Mouse (Mus musculus) heart, postnatal 36 days (tissue): ENCODE results near the gene Bglap. TPM values are rescaled to one million over a fixed set of nuclear protein-coding genes. Genes with fewer than 3 reads are reported as not detected.
A peak's percentile ranks its signal among the peaks of the same experiment; 100 is the strongest.
"Not testable (repeated sequence)": the region's sequence is repeated elsewhere in the genome, so short reads cannot be mapped to it uniquely, and the experiment has no call there.

ENCODE experiments used
- DNase-seq, 2 experiments: peaks; one replicate each; pipeline ENCODE4 v3.0.0; 2021 to 2022
- intact Hi-C: fragments of 180-260 bp; cut with DNase I; formaldehyde crosslinking; loops from one replicate; pipeline ENCODE4 v1.15.1; 2025
- total RNA-seq, 2 experiments: library from RNA; stranded (reverse); gene quantifications; 2 replicates each; pipeline ENCODE4 v1.2.3; 2021

The Bglap gene
- total RNA-seq, 2 experiments from 2014 or later: not detected

DNA sequence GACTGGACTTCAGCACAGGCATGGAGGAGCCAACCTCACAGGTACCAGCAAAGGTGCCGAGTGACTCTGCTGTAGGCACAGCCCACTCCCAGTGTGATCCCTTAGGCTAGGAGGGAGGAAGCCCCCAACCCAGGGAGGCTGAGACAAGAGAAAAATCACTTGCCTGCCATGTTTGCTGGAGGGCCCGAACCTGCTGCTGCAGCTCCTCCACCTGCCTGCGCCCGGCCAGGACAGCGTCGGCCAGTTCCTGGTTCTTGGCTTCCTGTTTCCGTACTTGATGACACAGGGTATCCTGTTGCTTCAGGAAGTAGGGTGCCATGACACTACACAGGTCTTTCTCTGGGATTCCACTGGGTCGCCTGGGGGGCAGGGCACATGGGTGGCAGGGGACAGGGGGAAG lies 11.5 kb upstream of the Bglap start:
- no peak for DNase-seq
- intact Hi-C loops: no loop called here

DNA sequence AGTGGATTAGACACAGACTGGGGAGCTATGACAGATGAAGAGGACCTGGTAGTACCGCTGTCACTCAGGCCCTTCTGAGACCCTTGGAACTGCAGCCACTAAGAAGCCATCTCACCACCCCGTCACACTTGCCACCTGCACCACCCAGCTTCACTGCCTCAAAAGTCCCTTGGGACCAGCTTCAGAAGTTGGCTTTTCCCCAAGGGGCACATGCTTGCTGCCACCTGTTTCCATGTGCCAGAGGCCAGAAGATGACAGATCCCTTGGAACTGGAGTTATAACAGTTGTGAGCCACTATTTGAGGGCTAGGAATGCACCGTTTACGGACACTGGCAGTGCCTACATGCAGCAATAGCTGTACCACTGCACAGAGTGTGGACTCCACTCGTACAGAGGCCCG lies 11.0 kb upstream of the Bglap start:
- DNase-seq: no peak
- intact Hi-C loops: no loop called here

DNA sequence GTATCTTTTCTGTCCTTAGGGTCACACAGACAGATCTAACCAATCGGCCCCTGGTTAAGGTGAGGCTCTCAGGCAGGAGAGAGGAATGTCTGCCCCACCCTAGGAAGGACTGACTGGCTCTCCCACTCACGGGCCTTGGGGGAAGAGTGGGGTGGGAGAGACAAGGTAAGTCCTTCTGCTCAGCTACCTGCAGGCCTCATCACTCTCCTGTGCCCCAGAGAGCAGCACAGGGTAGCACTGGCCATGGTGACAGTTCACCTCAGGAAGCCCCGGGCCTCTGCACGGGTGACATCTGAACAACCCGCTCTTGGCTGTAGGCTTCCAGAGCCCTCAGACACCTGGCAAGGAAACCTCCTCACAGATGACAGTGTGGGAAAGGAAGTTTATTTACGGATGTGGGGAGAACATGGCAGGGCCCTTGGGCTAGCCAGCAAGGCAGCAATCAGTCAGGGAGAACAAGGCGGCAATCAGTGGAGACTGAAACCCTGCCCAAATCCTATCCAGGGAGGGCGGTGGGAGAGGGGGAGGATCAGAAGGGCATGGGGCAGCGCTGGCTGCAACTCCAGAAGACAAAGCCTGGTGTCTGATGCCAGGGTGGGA lies 9.6 kb upstream of the Bglap start:
- intact Hi-C loops: no loop called here
- no peak for DNase-seq

DNA sequence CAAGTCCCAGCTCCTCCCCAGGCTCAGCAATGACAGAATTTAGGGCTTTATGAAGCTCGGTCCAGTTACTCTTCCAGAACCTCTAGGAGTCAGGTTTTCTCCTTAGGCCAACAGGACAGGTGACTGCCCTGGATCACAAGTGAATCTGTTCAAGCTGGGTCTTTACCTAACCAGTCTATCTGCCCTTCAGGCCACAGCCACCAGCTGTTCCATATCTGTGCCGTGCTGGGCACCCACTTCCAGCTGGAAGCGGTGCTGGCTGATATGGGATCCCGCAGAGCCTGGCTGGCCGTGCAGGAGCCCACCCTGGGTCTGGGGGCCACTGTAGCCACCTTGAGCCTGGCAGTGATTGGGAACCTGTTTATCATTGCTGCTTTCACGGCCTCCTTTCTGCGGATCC lies 1.9 kb downstream of the Bglap start:
- DNase-seq, intact Hi-C loops: not testable (repeated sequence)

DNA sequence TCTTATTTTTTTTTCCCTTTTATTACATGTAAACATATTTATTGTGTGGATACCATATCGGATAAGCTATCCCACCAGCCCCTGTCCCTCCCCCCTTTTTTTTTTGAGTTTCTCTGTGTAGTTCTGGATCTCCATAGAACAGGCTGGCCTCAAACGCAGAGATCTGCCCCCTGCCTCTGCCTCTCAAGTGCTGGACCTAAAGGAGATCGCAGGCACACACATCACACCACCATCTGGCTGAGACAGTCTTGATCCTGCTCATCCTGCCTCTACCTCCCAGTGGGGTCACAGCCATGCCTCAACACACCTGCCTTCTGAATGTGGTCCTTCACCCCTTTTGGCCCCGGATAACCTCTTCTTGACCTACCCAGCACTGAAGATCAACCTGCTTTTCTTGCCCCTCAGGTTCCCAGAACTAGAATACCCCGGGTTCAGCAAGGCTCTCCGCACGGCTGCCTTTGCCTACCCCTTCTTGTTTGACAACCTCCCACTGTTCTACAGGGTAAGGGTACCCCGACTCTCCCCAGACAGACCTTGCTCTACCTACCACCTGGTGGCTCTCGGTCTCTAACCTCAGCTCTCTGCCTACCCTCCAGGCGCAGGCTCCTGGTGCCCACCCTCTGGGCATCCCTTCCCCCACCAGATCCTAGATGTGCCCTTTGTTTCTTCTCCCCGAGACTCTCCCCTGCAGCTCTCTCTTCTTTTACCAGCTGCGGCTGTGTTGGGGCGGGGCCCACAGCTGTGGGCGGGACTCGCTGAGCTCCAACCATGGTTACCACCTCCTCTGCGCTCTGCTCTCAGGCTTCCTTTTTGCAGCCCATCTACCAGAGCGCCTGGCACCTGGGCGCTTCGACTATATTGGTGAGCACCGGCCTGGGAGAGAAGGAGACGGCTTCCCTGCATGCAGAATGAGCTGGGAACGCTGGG lies 2.6 kb downstream of the Bglap start:
- intact Hi-C loops, DNase-seq: not testable (repeated sequence)

DNA sequence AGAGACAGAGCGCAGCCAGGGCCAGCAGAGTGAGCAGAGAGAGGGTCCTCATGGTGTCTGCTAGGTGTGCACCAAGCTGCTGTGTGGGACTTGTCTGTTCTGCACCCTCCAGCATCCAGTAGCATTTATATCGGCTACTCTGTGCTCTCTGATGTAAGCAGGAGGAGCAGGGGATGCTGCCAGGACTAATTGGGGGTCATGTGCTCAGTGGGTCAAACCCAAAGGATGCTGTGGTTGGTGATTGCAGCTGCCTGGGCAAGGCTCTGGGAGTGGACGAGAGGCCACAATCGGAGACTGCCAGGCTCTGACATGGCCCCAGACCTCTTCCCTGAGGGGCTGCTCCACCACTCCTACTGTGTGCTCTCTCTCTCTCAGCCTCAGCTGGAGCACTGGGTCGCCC lies 5.7 kb downstream of the Bglap start, which contains the start of gene Bglap2:
Bglap2 (minus strand) TSS at position 101 of the 400 bp plus-strand sequence.
- intact Hi-C loops, DNase-seq: not testable (repeated sequence)

DNA sequence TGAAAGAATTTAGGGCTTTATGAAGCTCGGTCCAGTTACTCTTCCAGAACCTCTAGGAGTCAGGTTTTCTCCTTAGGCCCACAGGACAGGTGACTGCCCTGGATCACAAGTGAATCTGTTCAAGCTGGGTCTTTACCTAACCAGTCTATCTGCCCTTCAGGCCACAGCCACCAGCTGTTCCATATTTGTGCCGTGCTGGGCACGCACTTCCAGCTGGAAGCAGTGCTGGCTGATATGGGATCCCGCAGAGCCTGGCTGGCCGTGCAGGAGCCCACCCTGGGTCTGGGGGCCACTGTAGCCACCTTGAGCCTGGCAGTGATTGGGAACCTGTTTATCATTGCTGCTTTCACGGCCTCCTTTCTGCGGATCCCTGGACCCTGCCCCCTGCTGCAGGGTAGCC lies 7.6 kb downstream of the Bglap start:
- intact Hi-C loops, DNase-seq: not testable (repeated sequence)

DNA sequence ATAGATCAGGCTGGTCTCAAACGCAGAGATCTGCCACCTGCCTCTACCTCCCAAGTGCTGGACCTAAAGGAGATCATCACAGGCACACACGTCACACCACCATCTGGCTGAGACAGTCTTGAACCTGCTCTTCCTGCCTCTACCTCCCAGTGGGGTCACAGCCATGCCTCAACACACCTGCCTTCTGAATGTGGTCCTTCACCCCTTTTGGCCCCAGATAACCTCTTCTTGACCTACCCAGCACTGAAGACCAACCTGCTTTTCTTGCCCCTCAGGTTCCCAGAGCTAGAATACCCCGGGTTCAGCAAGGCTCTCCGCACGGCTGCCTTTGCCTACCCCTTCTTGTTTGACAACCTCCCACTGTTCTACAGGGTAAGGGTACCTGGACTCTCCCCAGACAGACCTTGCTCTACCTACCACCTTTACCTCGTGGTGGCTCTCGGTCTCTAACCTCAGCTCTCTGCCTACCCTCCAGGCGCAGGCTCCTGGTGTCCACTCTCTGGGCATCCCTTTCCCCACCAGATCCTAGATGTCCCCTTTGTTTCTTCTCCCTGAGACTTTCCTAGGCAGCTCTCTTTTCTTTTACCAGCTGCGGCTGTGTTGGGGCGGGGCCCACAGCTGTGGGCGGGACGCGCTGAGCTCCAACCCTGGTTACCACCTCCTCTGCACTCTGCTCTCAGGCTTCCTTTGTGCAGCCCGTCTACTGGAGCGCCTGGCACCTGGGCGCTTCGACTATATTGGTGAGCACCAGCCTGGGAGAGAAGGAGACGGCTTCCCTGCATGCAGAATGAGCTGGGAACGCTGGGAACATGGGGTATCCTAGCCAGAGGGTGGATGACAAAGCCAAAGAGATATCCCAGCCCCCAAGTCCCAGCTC lies 8.3 kb downstream of the Bglap start:
- DNase-seq, intact Hi-C loops: not testable (repeated sequence)

DNA sequence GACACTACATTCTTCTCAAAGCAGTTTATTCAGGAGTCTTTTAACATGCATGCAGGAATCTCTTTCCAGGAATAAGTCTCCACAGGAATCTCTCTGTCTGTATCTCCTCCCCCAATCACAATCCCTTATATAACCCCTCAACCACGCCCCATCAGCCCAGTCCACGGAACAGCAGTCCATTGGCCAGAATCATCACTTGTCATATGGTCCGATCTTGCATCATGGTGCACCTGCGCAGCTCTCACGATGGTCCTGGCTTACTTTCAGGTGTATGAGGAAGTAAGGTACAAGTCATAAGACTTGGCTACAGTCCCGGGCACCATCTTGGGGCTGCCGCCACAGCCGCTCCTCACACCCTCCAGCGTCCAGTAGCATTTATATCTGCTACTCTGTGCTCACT lies 11.6 kb downstream of the Bglap start, which contains the start of gene Bglap3:
Bglap3 (minus strand) TSS at position 101 of the 400 bp plus-strand sequence.
- intact Hi-C loops, DNase-seq: not testable (repeated sequence)

DNA sequence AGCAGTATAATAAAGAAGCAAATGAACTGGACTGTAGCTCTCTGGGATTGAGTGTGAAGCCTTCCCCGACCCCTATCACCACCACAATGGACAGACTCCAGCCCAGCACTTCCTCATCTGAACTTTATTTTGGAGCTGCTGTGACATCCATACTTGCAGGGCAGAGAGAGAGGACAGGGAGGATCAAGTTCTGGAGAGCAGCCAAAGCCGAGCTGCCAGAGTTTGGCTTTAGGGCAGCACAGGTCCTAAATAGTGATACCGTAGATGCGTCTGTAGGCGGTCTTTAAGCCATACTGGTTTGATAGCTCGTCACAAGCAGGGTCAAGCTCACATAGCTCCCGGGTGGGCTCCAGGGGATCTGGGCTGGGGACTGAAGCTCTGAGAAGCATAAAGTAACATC lies 15.8 kb downstream of the Bglap start:
- DNase-seq, intact Hi-C loops: not testable (repeated sequence)

DNA sequence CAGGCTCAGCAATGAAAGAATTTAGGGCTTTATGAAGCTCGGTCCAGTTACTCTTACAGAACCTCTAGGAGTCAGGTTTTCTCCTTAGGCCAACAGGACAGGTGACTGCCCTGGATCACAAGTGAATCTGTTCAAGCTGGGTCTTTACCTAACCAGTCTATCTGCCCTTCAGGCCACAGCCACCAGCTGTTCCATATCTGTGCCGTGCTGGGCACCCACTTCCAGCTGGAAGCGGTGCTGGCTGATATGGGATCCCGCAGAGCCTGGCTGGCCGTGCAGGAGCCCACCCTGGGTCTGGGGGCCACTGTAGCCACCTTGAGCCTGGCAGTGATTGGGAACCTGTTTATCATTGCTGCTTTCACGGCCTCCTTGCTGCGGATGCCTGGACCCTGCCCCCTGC lies 16.7 kb downstream of the Bglap start:
- intact Hi-C loops, DNase-seq: not testable (repeated sequence)

DNA sequence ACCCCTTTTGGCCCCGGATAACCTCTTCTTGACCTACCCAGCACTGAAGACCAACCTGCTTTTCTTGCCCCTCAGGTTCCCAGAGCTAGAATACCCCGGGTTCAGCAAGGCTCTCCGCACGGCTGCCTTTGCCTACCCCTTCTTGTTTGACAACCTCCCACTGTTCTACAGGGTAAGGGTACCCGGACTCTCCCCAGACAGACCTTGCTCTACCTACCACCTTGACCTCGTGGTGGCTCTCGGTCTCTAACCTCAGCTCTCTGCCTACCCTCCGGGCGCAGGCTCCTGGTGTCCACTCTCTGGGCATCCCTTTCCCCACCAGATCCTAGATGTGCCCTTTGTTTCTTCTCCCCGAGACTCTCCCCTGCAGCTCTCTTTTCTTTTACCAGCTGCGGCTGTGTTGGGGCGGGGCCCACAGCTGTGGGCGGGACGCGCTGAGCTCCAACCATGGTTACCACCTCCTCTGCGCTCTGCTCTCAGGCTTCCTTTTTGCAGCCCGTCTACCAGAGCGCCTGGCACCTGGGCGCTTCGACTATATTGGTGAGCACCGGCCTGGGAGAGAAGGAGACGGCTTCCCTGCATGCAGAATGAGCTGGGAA lies 17.3 kb downstream of the Bglap start:
- DNase-seq: peak in 1 of 2 experiments; percentile 19
- intact Hi-C loops: not testable (repeated sequence)

DNA sequence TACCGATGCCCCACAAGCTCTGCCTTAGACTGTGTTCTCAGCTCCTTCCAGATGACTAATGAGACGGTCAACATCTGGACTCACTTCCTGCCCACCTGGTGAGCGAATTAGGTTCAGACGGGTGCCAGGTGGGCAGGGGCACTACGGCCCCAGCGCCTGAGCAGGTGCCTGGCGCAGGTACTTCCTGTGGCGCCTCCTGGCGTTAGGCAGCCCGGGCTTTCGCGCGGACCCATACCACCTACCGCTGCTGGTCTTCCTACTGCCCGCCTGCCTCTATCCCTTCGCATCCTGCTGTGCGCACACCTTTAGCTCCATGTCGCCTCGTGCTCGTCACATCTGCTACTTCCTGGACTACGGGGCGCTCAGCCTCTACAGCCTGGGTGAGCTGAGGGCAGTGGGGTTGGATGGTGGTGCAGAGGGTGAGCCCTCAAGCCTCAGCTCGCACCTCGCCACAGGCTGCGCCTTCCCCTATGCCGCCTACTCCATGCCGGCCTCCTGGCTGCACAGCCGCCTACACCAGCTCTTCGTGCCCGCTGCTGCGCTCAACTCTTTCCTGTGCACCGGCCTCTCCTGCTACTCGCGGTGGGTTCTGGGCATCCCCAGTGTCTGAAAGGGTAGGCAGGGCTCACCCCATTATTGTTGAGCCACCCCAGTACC lies 18.4 kb downstream of the Bglap start:
- intact Hi-C loops: no loop called here
- DNase-seq: no peak

DNA sequence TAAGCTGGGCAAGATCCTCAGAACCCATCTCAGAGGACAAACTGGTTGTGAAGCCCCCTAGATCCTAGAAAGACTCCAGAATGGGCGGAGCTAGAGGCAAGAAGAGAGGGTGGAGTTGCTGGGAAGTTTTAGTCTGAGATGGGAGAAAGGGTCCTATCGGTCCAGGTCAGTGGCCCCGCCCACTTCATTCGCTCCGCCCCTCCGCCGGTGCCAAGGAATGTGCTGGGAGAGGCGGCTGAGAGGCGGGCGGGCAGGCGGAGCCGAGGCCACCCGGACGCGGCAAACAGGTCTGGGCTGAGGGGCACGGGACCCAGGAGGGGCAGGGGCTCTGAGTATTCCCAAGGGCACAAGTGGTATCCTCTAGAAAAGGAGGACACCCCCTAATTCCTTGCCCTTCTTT lies 19.9 kb downstream of the Bglap start, which contains the start of gene Paqr6:
Paqr6 (plus strand) TSS at position 248 of the 400 bp plus-strand sequence.
- intact Hi-C loops: no loop called here

DNA sequence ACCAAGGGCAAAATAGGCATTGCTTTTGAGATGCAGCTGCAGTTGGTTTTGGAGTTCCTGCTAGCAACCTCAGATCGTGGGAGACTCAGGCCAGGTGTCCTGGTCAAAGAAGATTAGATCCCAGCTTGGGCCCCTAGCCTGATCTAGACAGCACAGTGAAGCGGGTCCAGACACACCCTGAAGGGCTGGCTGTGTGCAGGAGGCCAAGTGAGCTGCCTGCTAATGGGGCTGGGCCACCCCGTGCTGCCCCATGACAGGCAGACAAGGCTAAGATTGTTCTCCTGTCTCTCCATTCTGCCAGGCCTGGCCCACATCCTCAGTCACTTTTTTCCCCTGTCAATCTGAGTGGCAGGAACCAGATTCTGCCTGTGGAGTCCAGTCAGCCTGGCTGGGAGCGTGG lies 20.6 kb downstream of the Bglap start:
- intact Hi-C loops: no loop called here
- DNase-seq: no peak

More for the DNA sequence above, 19.9 kb downstream of the Bglap start, which contains the start of gene Paqr6:
- DNase-seq: peak; percentile 59 to 74

DNA sequence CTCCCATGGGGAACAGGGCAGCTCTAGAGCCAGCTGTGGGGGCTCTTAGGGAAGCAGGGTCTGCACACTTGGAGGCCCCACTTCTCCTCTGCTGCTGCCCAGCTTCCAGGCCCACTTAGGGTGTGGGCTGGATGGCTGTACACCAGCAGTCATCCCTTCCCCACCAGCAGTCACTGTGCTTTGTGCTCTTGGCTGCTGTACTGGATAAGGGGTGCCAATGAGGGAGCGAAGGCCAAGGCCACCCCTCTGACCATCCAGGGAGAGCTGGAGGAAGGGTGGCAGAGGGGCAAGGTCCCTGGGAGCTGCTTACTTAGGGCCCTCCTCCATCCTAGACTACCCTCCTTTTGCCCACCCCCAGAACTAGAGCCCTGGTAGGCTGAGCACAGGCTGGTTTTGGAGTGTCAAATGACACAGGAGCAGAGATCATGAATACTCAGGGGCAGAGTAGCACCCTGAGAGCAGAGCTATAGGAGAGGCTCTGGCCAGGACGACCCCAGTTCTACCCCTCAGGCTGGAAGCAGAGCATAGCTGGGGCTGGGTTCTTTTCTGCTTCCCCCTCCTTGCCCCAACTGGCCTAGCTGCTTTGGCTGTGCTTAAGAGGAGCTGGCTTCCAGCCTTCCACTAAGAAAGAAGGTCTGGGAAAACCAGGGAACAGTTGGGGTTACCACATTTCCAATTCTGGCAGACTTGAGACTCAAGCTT lies 22.5 kb downstream of the Bglap start:
- no peak for DNase-seq
- intact Hi-C loops: no loop called here

DNA sequence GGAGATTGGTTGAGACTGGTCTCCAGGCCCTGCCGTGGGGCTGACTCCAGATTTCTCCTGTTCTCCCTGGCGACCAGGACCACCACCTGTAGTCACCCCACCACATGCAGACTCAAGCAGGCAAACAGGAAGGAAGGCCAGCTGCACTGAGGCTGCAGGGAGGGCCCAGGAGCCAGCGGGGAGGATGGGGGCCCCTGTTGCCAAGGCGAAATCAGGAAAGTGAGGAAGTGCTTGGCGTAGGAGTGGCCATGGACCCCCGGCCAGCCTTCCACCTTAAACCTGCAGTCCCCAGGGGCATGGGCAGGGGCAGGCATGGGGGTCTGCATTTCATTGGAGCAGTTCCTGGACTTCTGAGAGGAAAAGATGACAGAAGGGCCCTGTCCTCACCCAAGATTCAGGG lies 23.2 kb downstream of the Bglap start:
- intact Hi-C loops: no loop called here
- DNase-seq: no peak

DNA sequence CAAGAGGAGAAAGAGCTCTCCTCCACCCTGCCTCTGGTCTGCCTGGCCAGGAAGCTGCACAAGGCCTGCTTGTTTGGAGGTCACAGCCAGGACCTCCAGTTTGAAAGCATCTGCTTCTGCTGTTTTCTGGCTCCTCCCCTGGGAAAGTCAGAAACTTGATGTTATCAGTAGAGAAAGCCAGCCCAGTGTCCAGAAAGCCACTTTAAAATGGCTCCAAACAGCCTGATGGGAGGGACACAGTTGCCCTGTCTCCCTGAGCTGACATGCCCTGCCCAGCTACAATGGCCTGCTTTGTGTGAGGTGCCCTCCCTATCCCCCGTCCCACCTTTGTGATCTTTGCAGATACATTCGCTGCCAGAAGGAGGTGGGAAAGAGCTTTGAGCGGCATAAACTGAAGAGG lies 24.3 kb downstream of the Bglap start:
- intact Hi-C loops: no loop called here

DNA sequence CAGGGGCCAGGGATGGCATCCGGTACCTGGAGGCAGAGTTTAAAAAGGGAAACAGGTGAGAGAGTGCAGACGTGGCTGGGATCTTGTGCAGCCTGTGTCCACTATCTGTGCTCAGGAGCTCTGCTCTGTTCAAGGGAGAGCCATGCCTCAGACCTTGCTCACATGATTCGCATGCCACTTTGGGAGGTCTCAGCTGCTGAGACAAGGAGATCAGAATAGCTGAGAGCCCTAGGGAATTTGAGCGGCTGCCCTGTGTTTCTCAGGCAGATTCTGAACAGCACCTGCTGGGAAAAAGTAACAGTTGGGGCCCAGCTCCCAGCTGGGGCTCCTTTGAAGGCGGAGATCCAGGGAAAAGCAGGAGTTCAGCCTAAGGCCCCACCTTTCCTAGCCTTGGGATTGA lies 24.7 kb downstream of the Bglap start:
- intact Hi-C loops: no loop called here
- DNase-seq: no peak

More for the DNA sequence above, 24.3 kb downstream of the Bglap start:
- DNase-seq: no peak
